Mouse (Mus musculus): ENCODE data around the gene Grm7.
A peak's percentile ranks its signal among the peaks of the same experiment; 100 is the strongest.

Gene Grm7

GRCm38 (mm10) chr6:110645411-110646361 lies at the start of gene Grm7:
Grm7 (plus strand) TSS chr6:110645581.
- DNase-seq (ENCODE audit: low read depth, low spot score) = peak; percentile 44

DNA sequence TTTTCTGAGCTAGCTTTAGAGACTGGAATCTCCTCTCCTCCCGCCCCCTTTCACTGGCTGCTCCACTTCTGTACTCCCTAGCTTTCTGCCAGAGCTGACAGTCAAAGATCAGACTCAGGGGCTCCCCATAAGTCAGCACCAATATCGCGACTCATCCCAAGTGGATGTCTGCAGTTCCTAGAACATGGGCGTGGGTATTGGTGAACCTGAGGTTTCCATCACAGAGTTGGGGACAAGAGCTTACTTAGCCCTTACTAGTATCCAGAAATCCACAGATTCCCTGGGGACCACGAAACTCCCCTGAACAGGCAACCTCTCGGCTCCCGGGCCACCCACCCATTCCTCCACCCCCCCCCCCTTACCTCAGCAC lies 355 bp upstream of the Grm7 start:
- no peak for DNase-seq (ENCODE audit: low read depth, low spot score)

GRCm38 (mm10) chr6:110646901-110647300 lies 1.5 kb downstream of the Grm7 start:
- peak; percentile 4 for DNase-seq (ENCODE audit: low read depth, low spot score)

DNA sequence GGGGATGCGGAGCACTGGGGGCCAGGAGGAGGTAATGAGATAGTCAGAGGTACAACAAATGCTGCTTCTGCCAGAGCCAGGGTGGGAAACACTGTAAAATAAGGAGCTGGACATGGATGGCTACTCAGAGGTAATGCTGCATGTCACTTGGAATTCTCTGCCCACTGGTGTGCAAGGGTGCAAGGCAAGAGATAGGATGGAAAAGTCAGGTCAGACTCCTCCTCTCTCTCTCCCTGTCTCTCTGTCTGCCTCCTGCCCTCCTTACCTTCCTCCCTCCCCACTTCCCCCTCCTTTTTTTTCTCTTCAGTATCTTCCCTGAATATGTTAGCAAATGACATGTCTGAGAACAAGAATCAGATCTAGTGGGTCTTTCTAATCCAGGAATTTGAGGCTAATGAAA lies 3.8 kb downstream of the Grm7 start:
- DNase-seq (ENCODE audit: low read depth, low spot score) = no peak

DNA sequence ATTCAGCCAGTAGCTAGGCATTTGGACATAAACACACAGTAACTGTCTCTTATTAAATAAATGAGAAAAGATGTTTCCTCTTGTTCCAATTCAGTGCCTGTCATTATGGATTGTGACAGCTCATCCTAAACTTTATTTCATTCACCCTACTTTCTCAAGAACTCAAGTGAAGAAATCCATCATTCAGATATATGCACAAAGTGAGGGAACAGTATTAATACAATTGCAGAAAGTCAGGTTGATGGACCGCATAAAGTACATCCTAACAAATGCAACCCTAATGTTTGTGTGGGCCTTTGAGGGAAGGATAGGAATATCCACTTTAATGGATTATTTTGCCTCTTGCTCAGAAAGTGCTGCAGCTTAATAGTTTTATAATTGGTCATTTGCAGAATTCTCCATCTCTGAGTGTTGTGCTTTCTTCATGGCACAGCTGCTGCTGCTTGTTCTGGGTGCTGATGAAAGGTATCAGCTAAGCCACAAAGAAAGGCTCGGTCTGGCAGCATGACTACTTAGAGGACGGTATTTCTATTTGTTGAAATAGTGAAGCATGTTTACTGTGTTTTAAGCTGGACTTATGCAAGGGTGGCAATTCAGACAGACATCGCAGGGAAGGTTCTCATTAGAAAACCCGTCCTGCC lies 8.1 kb downstream of the Grm7 start:
- no peak for DNase-seq (ENCODE audit: low read depth, low spot score)

DNA sequence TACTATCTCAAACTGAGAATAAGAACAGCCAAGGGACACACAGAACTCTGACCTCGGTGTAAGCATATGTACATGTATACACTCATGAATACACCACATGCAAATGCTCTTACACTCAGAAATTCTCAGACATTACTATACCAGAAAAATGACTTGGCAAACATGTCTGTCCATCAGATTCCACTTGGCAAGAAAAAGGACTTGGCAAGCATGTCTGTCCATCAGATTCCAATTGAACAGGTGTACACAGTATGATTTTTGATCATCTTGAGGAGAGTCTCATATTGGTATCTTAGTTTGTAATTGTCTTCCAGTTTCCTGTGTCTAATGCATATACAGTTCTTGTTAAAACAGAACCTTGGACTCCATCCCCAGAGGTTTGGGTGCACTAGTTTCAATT lies 19.1 kb downstream of the Grm7 start:
- DNase-seq (ENCODE audit: low read depth, low spot score) = no peak

DNA sequence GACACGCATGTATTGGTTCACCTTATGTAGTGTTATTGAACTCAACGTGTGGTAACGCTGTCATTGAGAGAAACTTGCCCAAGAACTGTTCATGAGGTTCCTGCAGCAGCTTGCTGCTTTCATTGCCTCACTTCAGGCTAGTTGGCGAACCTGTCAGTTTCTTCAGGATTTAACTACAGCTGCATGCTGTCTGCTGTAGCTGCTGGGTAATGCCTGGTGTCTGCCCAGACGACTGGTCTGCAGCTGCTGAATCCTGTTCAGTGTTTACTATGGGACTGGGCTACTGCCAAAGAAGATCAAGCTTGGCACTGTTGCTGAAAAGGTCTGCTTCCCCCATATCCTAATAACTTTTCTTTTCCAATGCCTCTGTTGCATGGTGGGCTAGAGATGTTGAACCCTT lies 23.1 kb downstream of the Grm7 start:
- no peak for DNase-seq (ENCODE audit: low read depth, low spot score)

DNA sequence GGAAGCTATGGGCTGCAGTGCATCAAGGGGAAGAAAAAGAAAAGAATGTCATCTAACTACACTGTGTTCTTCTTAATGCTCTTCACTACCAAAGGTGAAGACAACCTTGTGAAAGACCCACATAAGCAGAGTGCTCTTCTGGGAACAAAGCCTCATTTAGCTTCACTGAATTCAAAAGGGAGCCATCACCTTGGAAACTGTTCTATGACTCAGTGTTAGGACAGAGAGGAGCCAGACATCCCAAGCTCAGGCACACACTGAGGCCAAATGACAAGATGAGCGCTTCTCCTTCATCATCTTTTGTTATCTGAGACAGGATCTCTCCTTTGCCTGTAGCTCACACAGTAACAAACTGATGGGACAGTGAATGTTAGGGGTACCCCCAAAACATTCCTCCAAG lies 45.6 kb downstream of the Grm7 start:
- no peak for DNase-seq (ENCODE audit: low read depth, low spot score)

DNA sequence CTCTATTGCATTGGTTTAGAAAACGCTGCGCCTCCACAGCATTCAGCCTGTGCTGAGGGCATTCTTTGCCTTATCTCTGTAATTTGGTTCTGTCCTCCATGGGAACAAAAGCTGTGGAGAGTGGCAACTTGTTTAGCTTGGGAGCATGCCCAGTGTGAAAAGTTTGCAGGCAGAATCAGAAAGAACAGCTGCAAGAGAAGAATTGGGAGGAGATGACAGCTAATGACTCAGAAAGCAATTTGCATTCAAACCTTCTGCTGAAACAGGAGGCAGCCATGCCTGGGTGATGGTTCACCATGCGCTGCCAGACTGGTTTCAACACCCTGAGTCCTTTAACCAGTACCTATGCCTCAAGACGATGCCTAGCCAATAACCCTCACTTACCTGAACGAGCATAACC lies 64.4 kb downstream of the Grm7 start:
- no peak for DNase-seq (ENCODE audit: low read depth, low spot score)

DNA sequence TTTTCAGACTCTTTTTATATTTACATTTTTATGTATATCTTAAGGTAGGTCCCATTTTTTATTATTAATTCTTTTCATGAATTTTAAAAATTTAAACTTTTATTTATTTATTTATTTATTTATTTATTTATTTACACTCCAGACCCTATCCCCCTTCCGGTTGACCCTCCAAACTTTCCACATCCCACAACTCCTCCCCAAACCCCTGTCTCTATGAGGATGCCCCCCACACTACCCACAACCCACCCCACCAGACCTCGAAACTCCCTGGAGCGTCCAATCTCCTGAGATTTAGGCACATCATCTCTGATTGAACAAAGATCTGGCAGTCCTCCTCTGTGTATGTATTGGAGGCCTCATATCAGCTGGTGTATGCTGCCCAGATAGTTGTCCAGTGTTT lies 69.6 kb downstream of the Grm7 start:
- DNase-seq (ENCODE audit: low read depth, low spot score) = no peak

GRCm38 (mm10) chr6:110723371-110723770 lies 78.0 kb downstream of the Grm7 start:
- DNase-seq (ENCODE audit: low read depth, low spot score) = no peak

DNA sequence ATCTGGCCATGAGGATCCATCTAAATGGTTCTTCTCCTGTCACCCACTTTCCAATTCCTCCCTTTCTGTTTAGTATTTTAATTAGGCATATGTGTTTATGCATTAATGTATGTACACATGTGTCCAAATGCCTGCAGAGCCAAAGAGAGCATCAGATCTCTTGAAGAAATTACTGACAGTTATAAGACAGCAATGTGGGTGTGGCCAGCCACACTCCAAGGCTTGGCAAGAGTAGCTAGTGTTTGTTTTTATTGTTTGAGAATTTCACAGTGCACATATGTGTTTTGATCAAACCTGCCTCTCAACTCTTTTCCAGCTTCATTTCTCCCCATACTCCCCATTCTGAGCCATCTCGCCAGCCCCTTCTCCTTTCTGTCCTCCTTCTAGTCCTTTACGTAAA lies 88.5 kb downstream of the Grm7 start:
- DNase-seq (ENCODE audit: low read depth, low spot score) = no peak

DNA sequence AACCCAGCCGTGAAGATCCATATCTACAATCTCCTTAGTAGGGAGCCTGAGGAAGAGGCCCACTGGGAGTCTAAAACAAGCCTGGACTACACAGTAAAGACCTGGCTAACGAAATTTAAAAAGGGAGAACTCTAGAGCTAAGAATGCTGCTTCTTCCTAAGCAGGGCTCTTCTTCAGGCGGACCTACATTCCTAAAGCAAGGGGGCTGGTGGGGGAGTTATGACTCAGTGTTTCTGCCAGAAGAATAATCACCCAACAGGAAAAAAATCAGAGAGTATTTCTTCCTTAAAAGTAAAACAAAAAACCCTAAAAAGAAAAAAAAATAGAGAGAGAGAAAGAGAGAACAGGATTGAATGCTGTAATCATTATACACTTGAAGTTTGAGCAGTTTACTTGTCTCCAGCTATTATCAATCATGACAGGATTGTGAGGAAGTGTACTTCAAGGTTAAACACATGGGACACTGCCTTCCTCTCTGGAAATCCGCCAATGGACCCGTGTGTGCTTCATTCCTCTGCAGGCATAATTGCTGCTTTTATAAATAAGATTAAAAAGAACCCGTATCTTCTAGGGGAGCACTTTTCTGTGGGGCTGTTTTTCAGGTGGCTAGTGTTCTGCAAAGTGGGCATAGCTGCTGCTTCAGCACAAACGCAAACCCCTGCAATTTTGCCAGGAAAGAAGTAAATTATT lies 98.7 kb downstream of the Grm7 start:
- no peak for DNase-seq (ENCODE audit: low read depth, low spot score)

DNA sequence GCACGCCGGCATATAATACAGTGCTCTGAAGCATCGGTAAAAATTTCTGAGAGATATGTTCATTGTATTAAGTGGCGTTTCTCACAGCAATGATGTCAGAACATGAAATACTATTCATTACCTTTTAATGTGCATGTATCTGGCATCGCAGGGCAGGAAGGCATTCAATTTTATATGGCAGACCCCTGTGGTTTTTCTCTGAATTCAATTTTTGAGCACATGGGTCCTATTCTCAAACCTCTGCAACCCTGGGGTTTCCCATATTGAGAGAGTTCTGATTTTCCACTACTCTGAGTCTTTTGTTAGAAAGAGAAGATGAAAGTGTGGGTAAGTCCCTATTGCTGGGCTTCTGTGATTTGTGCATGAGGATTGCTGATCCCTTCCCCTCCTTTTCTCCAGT lies 110.5 kb downstream of the Grm7 start:
- no peak for DNase-seq (ENCODE audit: low read depth, low spot score)

- DNase-seq (ENCODE audit: low read depth, low spot score) = no peak
Measured at GRCm38 (mm10) chr6:110769588-110769987, 124.2 kb downstream of the Grm7 start.

DNA sequence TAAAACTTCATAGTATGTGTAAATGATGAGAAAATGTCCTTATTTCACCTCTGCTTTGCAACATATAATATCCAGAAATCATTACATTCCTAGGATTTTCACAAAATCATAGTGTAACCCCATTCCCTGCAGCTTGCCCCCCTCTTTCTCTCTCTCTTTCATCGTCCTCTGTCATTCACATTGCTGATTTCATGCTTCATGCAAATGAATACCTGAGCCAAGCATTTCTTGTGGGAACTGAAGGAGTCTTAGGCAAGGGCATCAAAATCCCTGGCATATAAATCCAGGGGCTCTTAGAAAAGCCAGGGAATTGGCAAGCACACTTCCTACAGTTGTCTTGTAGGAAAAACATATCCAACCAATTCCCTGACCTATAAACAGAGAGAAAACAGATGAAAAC lies 127.3 kb downstream of the Grm7 start:
- no peak for DNase-seq (ENCODE audit: low read depth, low spot score)

- DNase-seq (ENCODE audit: low read depth, low spot score) = no peak
Measured at GRCm38 (mm10) chr6:110776046-110776445, 130.7 kb downstream of the Grm7 start.

DNA sequence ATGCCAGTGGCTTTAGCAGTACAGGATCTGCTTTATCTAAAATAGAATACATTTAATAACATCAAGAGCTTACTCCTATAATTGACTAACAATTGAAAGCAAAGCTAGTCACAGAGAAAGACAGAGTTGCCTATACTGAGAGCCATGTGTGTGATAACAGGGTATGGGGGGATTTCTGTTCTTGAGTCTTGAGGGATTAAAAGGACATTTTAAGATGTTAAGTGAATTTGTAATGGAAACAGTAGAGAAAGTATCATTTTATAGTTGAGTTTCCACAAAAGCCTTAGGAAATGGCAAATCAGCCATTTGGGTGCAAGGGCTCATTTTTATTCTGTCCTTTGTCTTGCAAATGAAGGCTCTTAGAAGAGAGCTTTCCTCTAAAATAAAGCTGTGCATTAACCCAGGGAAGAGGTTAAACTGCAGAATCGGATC lies 140.1 kb downstream of the Grm7 start:
- DNase-seq (ENCODE audit: low read depth, low spot score) = peak; percentile 4

DNA sequence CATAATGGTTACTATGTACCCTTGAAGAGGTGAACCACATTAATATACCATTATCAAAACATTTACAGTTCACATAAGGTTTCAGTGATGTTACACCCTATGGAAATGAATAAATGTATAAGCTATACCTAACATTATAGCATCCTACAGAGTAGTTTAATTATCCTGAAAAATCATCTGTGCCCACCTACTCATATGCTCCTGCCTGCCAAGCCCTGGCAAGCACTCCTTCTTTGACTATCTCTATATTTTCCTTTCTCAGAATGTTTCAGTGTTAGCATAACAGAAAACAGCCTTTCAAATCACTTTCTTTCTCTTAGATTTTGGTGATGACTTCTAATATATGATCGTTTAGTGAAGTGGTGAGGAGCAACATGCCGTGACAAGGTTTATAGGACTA lies 147.3 kb downstream of the Grm7 start:
- no peak for DNase-seq (ENCODE audit: low read depth, low spot score)

- no peak for DNase-seq (ENCODE audit: low read depth, low spot score)
Measured at GRCm38 (mm10) chr6:110807481-110807880, 162.1 kb downstream of the Grm7 start.

- no peak for DNase-seq (ENCODE audit: low read depth, low spot score)
Measured at GRCm38 (mm10) chr6:110812214-110812613, 166.8 kb downstream of the Grm7 start.

DNA sequence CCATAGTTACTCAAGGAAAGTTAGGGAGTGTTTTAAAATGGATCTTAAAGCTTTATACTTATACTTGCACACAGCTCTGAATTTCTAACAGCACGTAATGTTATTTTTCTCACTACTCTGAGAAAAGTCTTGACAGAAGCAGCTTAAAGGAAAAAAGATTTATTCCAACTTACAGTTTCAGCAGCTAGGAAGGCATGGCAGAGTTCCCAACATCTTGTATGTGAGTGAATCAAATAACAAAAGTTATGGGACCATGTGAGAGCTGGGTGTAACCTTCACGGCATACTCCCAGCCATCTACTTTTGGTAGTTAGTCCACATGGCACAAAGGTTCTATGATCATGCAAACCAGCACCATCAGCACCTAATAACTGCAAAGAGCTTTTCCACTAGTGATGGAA lies 172.9 kb downstream of the Grm7 start:
- no peak for DNase-seq (ENCODE audit: low read depth, low spot score)

- DNase-seq (ENCODE audit: low read depth, low spot score) = no peak
Measured at GRCm38 (mm10) chr6:110868311-110868710, 222.9 kb downstream of the Grm7 start.

All from mesoderm, embryonic 11.5 days (tissue).